Mouse (Mus musculus) heart, embryonic 14.5 days (tissue): ENCODE data around the gene Etv1. TPM values are rescaled to one million over a fixed set of nuclear protein-coding genes. Genes with fewer than 3 reads are reported as not detected.

Source experiments
- ATAC-seq: fragments of 200-750 bp; cut with Nextera tagmentation; 2 replicates; pipeline ENCODE4 v1.8.0; 2017; ENCODE audit warnings: low read depth, moderate TSS enrichment; ENCODE audit not compliant: insufficient number of reproducible peaks, insufficient read depth, low FRiP score
- H3K27ac ChIP-seq, 2 experiments: fragments of 200-500 bp in 1 of 2; fragments of 300-500 bp in 1 of 2; sonication (generic) in 1 of 2; replicated peaks in 1 of 2; 2 replicates each; pipeline ENCODE4 v1.5.1; 2012 to 2014; ENCODE audit warnings: low read depth in 2 of 2, low read length in 2 of 2, control low read depth in 1 of 2, mild to moderate bottlenecking in 1 of 2, mixed read lengths in 1 of 2; ENCODE audit not compliant: control insufficient read depth in 1 of 2, insufficient read depth in 1 of 2
- H3K27me3 ChIP-seq: fragments of 300-500 bp; sonication (generic); 2 replicates; pipeline ENCODE4 v1.6.1; 2014; ENCODE audit warnings: mild to moderate bottlenecking, low read length, control low read depth; ENCODE audit not compliant: control insufficient read depth, insufficient read depth
- H3K36me3 ChIP-seq: fragments of 300-500 bp; sonication (generic); 2 replicates; pipeline ENCODE4 v1.6.1; 2014; ENCODE audit warnings: mild to moderate bottlenecking, control low read depth, low read length, mixed read lengths; ENCODE audit not compliant: control insufficient read depth, insufficient read depth
- H3K4me1 ChIP-seq, 2 experiments: fragments of 200-500 bp in 1 of 2; fragments of 300-500 bp in 1 of 2; sonication (generic) in 1 of 2; 2 replicates each; pipeline ENCODE4 v1.6.1; 2012 to 2014; ENCODE audit warnings: low read length in 2 of 2, control low read depth in 1 of 2, mixed read lengths in 1 of 2; ENCODE audit not compliant: control insufficient read depth in 2 of 2, insufficient read depth in 2 of 2
- H3K4me2 ChIP-seq: fragments of 300-500 bp; sonication (generic); 2 replicates; pipeline ENCODE4 v1.6.1; 2014; ENCODE audit warnings: mild to moderate bottlenecking, low read length
- H3K4me3 ChIP-seq, 2 experiments: fragments of 200-500 bp in 1 of 2; fragments of 300-500 bp in 1 of 2; sonication (generic) in 1 of 2; 2 replicates each; pipeline ENCODE4 v1.5.1; 2012 to 2014; ENCODE audit warnings: low read length in 2 of 2, mild to moderate bottlenecking in 2 of 2, control low read depth in 1 of 2, low read depth in 1 of 2, moderate library complexity in 1 of 2; ENCODE audit not compliant: control insufficient read depth in 1 of 2, insufficient read depth in 1 of 2
- H3K9ac ChIP-seq: fragments of 300-500 bp; sonication (generic); 2 replicates; pipeline ENCODE4 v1.6.1; 2014; ENCODE audit warnings: mild to moderate bottlenecking, low read length
- H3K9me3 ChIP-seq: fragments of 300-500 bp; sonication (generic); 2 replicates; pipeline ENCODE4 v1.6.1; 2016; ENCODE audit warnings: low read length, control low read depth; ENCODE audit not compliant: control insufficient read depth
- WGBS: fragments of 180-500 bp; shearing (Covaris S2); extraction: QIAGEN DNeasy Blood & Tissue Kit; methylation state at CpG from one replicate; pipeline ENCODE4 v1.1.7; 2014; 5-methylcytosine and 5-hydroxymethylcytosine counted together
- polyA plus RNA-seq: library from polyadenylated mRNA; unstranded; fragments of >200 nt; fragmentation: Nextera tagmentation; extraction: Ambion mirVana; gene quantifications from 2 replicates; pipeline ENCODE4 v1.2.1, GENCODE M21; 2014

Etv1 gene
- polyA plus RNA-seq: 40.5 and 43.2 TPM in 2 replicates

DNA sequence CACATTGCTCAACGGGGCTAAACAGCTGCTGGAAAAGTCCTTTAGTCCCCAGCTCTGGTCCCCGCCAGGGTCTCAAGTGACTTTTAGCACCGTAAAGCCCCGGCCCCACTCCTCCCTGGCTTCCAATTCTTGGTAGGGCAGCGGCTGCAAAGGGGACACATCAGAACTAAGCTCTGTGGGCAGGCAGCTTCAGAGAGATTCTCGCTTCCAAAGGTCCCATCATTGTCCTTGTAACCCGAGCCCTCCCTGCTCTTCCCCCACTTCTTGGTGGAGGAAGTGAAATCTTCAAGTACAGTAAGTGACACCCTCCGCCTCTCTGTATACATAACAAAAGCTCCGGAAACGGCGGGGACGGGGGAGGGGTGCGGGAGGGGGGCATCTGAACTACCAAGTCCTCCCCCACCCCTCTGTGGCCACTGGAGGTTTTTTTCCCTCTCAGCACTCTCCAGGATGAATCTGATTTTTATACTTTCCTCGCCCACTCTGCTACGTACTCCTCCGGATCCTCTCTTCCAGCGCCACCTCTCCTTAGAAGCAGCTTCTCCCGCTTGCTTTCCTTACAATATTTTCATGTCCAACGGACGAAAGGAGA is at the start of gene Etv1:
Etv1 (plus strand) TSS at position 195 of the 592 bp plus-strand sequence.
- peak; percentile 44 for ATAC-seq
- WGBS: under 1% methylated on average over 20 of the region's 20 CpGs
- no peaks in the 10 kb centered on the region for H3K9me3 ChIP-seq
- H3K27me3 ChIP-seq: no peaks in the 10 kb centered on the region
- H3K4me2 ChIP-seq: peak within 1 kb of the TSS; percentile 96
- peak within 1 kb of the TSS; percentile 94 to 95 for H3K27ac ChIP-seq
- peak within 1 kb of the TSS; percentile 66 to 72 for H3K4me3 ChIP-seq
- H3K9ac ChIP-seq: peak within 1 kb of the TSS; percentile 82
- no peaks in the 10 kb centered on the region; a peak in 1 of 4 replicates for H3K4me1 ChIP-seq
- H3K36me3 ChIP-seq: no peaks in the 10 kb centered on the region

DNA sequence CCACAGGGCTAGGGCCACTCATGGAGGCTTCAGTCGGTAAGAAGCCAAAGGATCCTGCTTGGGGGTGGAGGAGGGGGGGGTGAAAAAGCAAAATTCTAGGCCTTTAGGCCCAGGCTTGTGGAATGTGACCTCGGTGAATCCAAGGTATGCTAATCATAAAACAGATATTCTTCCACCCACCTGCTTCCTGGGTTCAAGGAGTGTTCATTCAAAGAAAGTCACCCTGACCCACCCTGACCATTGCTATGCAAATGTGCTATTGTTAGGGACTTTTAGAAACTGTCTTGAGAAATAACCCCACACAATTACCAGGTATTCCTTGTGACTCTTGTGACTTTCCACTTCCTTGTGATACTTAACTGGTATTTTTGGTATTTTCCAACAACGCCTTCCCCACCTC is 49.5 kb upstream of the Etv1 start:
- Histone ChIP-seq H3K4me2 (no peak overlapping the region), H3K4me1 (no peaks in the 10 kb centered on the region), H3K27me3 (no peaks in the 10 kb centered on the region), H3K27ac (no peak overlapping the region), H3K9me3 (no peaks in the 10 kb centered on the region), H3K4me3 (no peak overlapping the region), H3K9ac (no peak overlapping the region), H3K36me3 (no peaks in the 10 kb centered on the region)
- 64% methylated on average over 3 of the region's 3 CpGs for WGBS
- no peak for ATAC-seq

DNA sequence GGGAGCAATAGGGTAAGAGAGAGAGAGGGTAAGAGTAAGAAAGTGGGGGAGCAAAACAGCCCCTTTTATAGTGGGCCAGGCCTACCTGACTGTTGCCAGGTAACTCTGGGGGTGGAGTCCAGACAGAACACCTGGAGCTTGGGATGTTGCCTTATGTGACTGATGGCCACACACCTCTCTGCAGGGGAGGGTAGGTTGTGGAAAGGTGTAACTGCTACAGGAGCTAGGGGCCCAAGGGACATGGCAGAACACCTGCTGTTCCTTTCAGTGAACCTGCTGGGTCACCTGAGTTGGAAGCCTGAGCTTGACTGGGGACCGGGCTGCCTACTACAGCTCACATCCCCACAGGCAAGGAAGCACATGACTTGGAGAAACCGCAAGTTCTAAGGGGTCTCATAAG is 48.4 kb upstream of the Etv1 start:
- WGBS: 88% methylated on average over 2 of the region's 2 CpGs
- Histone ChIP-seq H3K36me3 (no peaks in the 10 kb centered on the region), H3K4me3 (no peak overlapping the region), H3K9ac (no peak overlapping the region), H3K4me1 (no peaks in the 10 kb centered on the region), H3K27me3 (no peaks in the 10 kb centered on the region), H3K27ac (no peak overlapping the region), H3K9me3 (no peaks in the 10 kb centered on the region), H3K4me2 (no peak overlapping the region)
- no peak for ATAC-seq

DNA sequence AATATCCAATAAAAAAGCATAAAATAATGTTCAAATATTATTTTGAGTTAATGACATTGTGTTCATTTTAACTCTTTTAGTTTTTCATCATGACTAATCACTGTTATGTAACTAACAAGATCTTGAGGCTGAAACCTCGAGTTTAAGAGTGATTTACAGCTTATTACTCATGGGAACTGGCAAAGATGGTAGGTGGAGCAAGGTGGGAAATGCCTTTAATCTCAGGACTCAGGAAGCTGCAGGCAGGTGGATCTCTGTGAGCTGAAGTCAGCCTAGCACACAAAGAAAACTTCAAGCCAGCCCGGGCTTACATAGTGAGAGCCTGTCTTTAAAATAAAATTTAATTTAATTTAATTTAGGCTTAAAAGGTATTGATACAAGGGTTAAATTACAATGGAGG is 19.9 kb upstream of the Etv1 start:
- Histone ChIP-seq H3K9me3 (no peaks in the 10 kb centered on the region), H3K27me3 (no peaks in the 10 kb centered on the region), H3K36me3 (no peaks in the 10 kb centered on the region), H3K4me1 (no peaks in the 10 kb centered on the region), H3K4me3 (no peak overlapping the region), H3K27ac (no peak overlapping the region), H3K4me2 (no peak overlapping the region), H3K9ac (no peak overlapping the region)
- no peak for ATAC-seq
- WGBS: 39% methylated on average over 2 of the region's 2 CpGs

DNA sequence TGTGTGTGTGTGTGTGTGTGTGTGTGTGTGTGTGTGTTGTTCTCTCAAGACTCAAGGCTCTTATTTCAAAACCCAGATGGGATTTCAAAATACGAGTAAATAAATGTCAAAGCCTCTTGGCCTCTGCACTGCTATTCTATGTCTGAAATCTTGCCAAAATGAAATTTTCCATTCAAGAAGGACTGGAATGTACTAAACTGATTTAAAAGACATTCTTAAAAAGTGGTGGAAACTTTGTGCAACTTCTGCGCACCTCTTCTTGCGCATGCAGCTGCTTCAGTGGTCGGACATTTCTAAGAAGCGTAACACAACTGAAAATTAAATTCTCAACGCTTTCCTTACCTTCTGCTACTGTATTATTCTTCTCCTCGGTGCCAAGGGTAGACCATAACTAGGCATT is 1.9 kb upstream of the Etv1 start:
- H3K4me2 ChIP-seq: peak overlapping the region; percentile 96
- H3K9me3 ChIP-seq: no peaks in the 10 kb centered on the region
- H3K27ac ChIP-seq: no peak overlapping the region
- no peaks in the 10 kb centered on the region for H3K27me3 ChIP-seq
- H3K36me3 ChIP-seq: no peaks in the 10 kb centered on the region
- H3K9ac ChIP-seq: no peak overlapping the region
- no peak overlapping the region for H3K4me3 ChIP-seq
- no peak for ATAC-seq
- 72% methylated on average over 7 of the region's 7 CpGs for WGBS
- H3K4me1 ChIP-seq: no peaks in the 10 kb centered on the region; a peak in 1 of 4 replicates

DNA sequence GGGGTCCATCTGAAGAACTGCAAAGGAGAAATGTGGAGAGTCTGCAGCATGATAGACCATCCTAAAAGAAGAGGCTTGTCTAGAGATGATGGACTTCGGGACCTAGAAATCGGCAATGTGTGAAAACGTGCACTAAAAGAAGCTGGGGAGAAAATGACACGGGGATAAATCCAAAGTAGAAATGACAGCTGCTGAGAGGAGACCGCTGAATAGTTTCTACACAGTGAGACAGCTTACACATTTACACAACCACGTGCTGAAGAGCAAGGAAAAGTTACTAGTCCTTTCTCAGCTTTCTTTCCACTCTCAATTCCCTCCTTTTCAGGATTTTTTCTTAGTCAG is 1.3 kb upstream of the Etv1 start:
- H3K9me3 ChIP-seq: no peaks in the 10 kb centered on the region
- no peak for ATAC-seq

DNA sequence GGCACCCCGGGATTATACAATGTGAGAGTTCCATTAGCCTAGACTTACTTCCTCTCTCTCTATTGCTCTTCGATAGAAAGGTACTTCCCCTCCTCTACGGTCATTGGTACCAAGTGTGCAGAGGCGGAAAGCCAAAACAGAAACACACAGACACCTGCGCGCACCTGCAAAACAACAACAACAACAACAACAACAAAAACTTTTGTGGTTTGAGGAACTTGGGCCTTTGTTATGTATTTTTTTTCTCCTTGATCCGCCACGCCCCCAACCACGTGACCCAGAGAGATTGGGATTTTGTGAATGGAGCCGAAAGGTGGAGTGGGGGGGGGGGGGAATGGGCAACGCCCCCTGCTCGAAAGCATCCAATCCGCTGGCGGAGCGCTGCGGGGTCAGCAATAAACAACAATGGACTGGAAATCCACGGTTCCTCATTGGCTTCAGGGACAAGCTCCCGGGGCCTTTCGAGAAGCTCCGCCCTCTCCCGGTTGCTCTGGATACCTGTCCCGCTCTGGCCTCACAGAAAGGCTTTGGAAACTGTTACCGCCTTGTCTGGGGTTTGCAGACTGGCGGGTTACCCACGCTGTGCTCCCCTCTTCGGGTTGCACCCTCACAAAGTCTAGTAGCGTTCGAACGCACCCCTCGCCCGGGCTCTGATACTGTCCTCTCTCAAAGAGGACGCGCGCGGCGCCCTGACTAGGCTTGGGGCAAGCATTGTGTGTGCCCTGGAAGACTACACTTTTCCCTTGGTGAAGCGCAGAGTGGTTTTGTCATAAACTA is 693 bp upstream of the Etv1 start:
- peak overlapping the region; percentile 82 for H3K9ac ChIP-seq
- no peaks in the 10 kb centered on the region for H3K9me3 ChIP-seq
- ATAC-seq: peak; percentile 94
- H3K4me1 ChIP-seq: no peaks in the 10 kb centered on the region; a peak in 1 of 4 replicates
- H3K4me2 ChIP-seq: peak overlapping the region; percentile 96
- no peaks in the 10 kb centered on the region for H3K36me3 ChIP-seq
- H3K27me3 ChIP-seq: no peaks in the 10 kb centered on the region
- peak overlapping the region; percentile 66 to 72 for H3K4me3 ChIP-seq
- under 1% methylated on average over 36 of the region's 37 CpGs for WGBS
- H3K27ac ChIP-seq: peak overlapping the region; percentile 94 to 95

More for the DNA sequence above, 1.3 kb upstream of the Etv1 start:
- 9% methylated on average over 6 of the region's 6 CpGs for WGBS
- Histone ChIP-seq H3K4me3 (peak overlapping the region; percentile 66 to 72; a peak in 3 of 4 replicates), H3K4me2 (peak overlapping the region; percentile 96), H3K27me3 (no peaks in the 10 kb centered on the region), H3K9ac (peak overlapping the region; percentile 64), H3K4me1 (no peaks in the 10 kb centered on the region; a peak in 1 of 4 replicates), H3K36me3 (no peaks in the 10 kb centered on the region), H3K27ac (peak overlapping the region in 1 of 2 experiments; percentile 37; a peak in 2 of 4 replicates)
